Mouse (Mus musculus) B cell, adult 2 months (primary cell): ENCODE measurements around the gene Tob1.
A peak's percentile ranks its signal among the peaks of the same experiment; 100 is the strongest.

Experiments used
- DNase-seq, 2 experiments: peaks; one replicate each; pipeline ENCODE4 v3.0.0; 2022

The Tob1 gene

GRCm38 (mm10) chr11:94231821-94232552 lies 20.7 kb downstream of the Tob1 start:
- no peak for DNase-seq

- no peak for DNase-seq
These were observed 22.2 kb downstream of the Tob1 start for GRCm38 (mm10) chr11:94233405-94233804.

GRCm38 (mm10) chr11:94234380-94234779 lies 23.1 kb downstream of the Tob1 start:
- no peak for DNase-seq

- DNase-seq: no peak
These were observed 23.6 kb downstream of the Tob1 start for GRCm38 (mm10) chr11:94234857-94235256.

GRCm38 (mm10) chr11:94236074-94236473 lies 24.8 kb downstream of the Tob1 start:
- DNase-seq: peak; percentile 68 to 75

- DNase-seq: no peak
These were observed 27.5 kb downstream of the Tob1 start for GRCm38 (mm10) chr11:94238786-94239185.

GRCm38 (mm10) chr11:94239706-94240105 lies 28.5 kb downstream of the Tob1 start:
- no peak for DNase-seq

- DNase-seq: no peak
These were observed 31.6 kb downstream of the Tob1 start for GRCm38 (mm10) chr11:94242760-94243421.

- DNase-seq: no peak
These were observed 32.3 kb downstream of the Tob1 start for GRCm38 (mm10) chr11:94243422-94244180.

GRCm38 (mm10) chr11:94244385-94244784 lies 33.1 kb downstream of the Tob1 start:
- no peak for DNase-seq

GRCm38 (mm10) chr11:94245955-94246788 lies 34.9 kb downstream of the Tob1 start, which contains the start of gene Wfikkn2:
Gene Wfikkn2 (minus strand): TSS chr11:94246005.
- no peak for DNase-seq

- no peak for DNase-seq
These were observed 35.5 kb downstream of the Tob1 start for GRCm38 (mm10) chr11:94246789-94247061.

- DNase-seq: no peak
These were observed 41.9 kb downstream of the Tob1 start for GRCm38 (mm10) chr11:94253156-94253555.

- no peak for DNase-seq
These were observed 42.4 kb downstream of the Tob1 start for GRCm38 (mm10) chr11:94253691-94254090.

- DNase-seq: no peak
These were observed 44.5 kb downstream of the Tob1 start for GRCm38 (mm10) chr11:94255733-94256132.

GRCm38 (mm10) chr11:94257987-94258386 lies 46.7 kb downstream of the Tob1 start:
- DNase-seq: no peak

- DNase-seq: no peak
These were observed 48.6 kb downstream of the Tob1 start for GRCm38 (mm10) chr11:94259814-94260213.

- DNase-seq: no peak
These were observed 50.5 kb downstream of the Tob1 start for GRCm38 (mm10) chr11:94261585-94262370.
